Mouse (Mus musculus): Measurements from ENCODE around the gene Ier3.

Gene Ier3

DNA sequence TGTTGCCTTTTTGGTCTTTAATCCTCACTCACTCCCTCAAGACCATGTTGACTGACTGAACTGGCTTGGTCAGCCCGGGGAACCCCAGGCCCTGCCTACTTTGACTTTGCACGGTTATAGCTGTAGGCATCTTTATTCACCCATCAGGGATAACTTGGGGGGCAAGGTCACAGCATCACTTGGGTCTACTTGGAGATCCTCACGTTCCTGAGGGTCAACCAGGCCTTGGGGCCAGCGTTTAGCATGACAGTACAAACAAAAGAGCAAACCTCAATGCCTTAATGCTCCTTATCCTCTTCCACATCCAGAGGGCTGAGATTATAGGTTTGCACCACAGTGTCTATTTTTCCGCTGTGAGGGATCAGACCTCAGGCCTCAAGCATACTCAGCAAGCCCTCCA is 9.2 kb upstream of the Ier3 start:
- DNase-seq: no peak

DNA sequence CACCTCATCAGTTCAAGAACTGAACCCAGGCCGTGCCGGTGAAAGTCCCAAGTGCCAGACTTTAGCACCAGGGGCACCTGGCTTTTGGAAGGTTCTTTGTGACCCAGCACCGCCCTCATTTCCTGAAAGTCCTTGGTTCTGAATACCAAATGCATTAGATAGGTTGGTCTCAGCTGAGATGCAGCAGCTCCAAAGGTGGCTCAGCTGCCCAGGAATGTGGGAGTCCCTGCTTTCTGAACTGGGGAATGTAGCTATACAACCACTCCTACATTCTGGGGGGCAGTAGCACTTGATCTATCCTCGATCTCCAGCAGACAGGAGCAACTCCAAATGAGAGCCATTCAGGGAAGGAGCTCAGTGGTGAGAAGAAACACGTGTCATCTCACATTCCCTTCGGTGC is 8.7 kb upstream of the Ier3 start:
- DNase-seq: no peak

GRCm38 (mm10) chr17:35813245-35813647 is 8.2 kb upstream of the Ier3 start:
- peak; percentile 21 for DNase-seq

- peak; percentile 22 for DNase-seq
Measured at GRCm38 (mm10) chr17:35813653-35814052, 7.8 kb upstream of the Ier3 start.

DNA sequence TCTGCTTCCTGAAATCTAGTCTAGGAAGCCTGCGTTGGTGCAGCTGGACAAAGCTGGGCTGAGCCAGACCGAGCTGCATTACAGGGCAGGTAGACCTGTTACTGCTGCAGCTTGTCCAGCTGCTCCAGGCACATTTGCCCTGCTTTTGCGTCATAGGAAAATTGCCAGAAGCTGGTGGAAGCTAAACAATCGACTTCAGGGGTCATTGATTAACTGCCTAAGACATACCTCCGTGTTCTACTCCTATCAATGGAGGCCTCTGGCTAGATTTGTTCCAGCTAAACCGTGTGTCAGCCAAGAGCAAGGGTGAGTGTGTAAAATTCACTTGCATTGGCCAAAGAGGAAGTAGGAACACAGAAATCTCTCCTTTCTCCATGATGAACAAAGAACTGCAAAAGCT is 6.8 kb upstream of the Ier3 start:
- no peak for DNase-seq

DNA sequence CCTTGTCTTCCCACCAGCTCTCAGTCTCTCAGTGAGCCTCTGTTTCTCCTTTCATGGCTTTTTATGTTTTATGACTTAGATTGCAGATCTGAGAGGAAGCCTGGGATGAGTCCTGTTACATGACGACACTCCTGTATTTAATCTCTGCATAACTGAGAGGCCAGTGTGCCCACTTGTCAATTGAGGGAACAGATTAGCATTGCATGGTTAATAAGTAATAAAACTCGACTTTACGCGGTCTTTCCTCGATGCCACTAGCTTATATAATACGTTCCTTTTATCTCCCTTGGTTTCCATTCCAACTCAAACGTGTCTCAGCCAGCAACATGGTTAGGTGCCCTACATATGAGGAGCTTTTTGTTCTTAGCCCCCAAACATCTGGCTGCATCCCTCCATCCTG is 5.6 kb upstream of the Ier3 start:
- DNase-seq: no peak

- no peak for DNase-seq
Measured at GRCm38 (mm10) chr17:35816686-35817085, 4.8 kb upstream of the Ier3 start.

DNA sequence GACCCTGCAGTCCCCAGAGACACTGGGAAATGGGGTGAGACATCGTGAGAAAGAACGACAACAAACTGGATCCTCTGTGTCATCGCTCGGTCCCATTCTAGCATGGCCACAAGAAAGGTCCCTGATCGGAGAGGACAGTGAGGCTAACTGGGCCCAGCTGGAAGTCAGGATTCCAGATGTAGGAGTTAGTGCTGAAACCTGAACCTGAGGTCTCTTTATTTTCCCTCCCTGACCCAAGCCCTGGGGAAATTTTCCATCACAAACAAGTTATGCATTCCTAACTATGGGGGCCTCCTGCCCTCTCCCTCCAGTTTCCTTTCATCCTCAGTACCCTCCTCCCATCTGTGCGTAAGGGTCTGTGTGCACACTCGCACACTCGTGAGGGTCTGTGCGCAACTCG is 4.3 kb upstream of the Ier3 start:
- no peak for DNase-seq

DNA sequence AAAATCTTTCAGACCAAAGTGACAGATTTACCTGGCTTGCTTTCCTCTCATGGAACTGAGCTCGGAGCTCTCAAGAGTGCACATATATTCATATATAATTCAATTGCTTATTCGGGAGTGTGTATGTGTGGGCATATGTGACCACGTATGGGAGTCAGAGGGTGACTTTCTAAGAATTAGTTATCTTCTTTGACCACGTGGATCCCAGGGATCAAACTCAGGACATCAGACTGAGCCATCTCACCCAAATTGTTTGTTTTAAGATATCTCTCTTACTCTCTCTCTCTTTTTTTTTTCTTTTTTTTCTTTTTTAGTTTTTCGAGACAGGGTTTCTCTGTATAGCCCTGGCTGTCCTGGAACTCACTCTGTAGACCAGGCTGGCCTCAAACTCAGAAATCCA is 1.4 kb upstream of the Ier3 start:
- no peak for DNase-seq

GRCm38 (mm10) chr17:35822564-35822963 is 1.1 kb downstream of the Ier3 start:
- peak; percentile 21 for DNase-seq

GRCm38 (mm10) chr17:35822964-35823937 is 1.8 kb downstream of the Ier3 start, which contains the start of gene Flot1:
Gene Flot1 (plus strand): TSS chr17:35823230.
- DNase-seq: peak; percentile 92

GRCm38 (mm10) chr17:35824402-35824801 is 2.9 kb downstream of the Ier3 start:
- peak; percentile 51 for DNase-seq

- DNase-seq: no peak
Measured at GRCm38 (mm10) chr17:35825109-35825850, 3.8 kb downstream of the Ier3 start.

DNA sequence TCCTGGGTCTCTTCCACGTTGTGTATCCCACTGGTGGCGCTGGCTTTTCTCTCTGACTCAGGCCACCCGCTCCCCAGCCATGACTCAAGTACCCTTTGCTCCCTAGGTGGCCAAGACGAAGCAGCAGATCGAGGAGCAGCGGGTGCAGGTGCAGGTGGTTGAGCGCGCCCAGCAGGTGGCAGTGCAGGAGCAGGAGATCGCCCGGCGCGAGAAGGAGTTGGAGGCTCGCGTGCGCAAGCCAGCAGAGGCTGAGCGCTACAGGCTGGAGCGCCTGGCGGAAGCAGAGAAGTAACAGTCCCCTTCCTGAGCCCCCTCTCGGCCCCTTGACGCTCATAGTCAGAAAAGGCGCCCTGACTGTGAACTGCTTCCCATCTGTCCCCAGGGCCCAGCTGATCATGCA is 8.3 kb downstream of the Ier3 start:
- DNase-seq: peak; percentile 97

- DNase-seq: no peak
Measured at GRCm38 (mm10) chr17:35832400-35833238, 11.1 kb downstream of the Ier3 start.

DNA sequence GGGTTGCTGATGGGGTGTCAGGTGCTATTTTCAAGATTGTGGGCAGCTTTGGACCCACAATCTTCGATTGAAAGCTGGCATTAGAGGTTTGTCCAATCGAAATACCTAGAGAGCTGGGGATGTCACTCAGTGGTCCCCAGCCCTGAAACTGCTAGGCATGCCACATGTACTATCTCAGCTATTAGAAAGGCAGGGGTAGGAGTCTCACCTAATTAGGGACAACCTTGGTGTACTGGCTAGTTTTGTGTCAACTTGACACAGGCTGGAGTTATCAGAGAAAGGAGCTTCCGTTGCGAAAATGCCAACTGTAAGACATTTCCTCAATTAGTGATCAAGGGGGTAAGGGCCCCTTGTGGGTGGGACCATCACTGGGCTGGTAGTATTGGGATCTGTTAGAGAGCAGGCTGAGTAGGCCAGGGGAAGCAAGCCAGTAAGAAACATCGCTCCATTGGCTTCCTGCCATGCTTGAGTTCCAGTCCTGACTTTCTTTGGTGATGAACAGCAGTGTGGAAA is 11.8 kb downstream of the Ier3 start:
- no peak for DNase-seq

- no peak for DNase-seq
Measured at GRCm38 (mm10) chr17:35833894-35834293, 12.4 kb downstream of the Ier3 start.

- no peak for DNase-seq
Measured at GRCm38 (mm10) chr17:35834696-35835422, 13.4 kb downstream of the Ier3 start.

DNA sequence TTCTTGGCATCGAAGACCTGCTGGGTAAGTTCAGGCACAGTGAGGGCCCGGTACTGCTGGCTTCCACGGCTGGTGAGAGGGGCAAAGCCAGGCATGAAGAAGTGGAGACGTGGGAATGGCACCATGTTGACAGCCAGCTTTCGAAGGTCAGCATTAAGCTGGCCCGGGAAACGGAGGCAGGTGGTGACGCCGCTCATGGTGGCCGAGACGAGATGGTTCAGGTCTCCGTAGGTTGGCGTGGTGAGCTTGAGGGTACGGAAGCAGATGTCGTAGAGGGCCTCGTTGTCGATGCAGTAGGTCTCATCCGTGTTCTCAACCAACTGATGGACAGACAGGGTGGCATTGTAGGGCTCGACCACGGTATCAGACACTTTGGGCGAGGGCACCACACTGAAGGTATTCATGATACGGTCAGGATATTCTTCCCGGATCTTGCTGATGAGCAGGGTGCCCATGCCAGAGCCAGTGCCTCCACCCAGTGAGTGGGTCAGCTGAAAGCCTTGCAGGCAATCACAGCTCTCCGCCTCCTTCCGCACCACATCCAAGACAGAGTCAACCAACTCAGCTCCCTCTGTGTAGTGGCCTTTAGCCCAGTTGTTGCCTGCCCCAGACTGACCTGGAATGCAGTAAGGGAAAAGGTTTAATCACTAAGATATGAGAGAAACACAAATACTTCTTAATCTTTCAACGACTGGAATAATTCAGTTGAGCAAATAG is 14.1 kb downstream of the Ier3 start:
- no peak for DNase-seq

DNA sequence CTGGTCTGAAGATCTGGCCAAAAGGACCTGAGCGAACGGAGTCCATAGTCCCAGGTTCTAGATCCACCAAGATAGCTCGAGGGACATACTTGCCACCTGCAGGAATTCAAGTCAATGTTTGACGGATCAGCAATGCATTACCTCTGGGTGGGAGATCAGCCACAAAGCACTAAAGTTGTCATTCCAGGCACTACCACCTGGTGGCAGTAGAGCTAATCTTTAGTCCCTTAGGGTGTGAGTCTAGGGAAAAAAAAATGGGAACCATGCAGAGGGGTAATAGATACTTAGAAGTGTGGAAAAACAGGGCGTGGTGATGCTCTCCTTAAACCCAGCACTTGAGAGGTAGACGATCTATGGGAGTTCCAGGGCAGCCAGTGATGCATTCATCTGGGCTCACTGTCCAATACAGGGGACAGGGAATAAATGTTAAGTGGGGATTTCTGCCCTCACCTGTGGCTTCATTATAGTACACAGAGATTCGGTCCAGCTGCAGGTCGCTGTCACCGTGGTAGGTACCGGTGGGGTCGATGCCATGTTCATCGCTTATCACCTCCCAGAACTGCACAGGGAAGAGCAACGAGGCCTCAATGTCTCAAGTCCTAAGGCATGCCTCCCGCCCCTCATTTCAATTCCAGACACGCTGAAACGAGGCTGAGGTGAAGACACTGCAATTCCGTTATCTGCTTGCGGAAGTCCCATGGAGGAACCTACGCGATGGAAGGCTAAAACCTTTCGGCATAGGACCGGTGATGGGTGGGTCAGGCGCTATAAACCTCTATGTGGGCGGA is 14.9 kb downstream of the Ier3 start:
- peak; percentile 88 for DNase-seq
